Mouse (Mus musculus) CH12.LX (cell line): ENCODE measurements at regions not wholly inside any gene's neighbourhood (a gene's known extent, or its start where the extent isn't known, plus 50 kb on each side); places are given as distances from the start of the nearest gene placed in this dataset.

ENCODE experiments used
- DNase-seq: peaks from one replicate; pipeline ENCODE4 v3.0.0-alpha.2; 2013; ENCODE audit errors: extremely low read depth
- H3K27ac ChIP-seq: 2 replicates; pipeline ENCODE4 v1.5.1; 2012; ENCODE audit warnings: low read depth, mild to moderate bottlenecking, control low read depth, moderate library complexity; ENCODE audit not compliant: insufficient read depth
- H3K27me3 ChIP-seq: replicated peaks from 2 replicates; pipeline ENCODE3; 2012; ENCODE audit warnings: inconsistent platforms
- H3K36me3 ChIP-seq, 2 experiments: replicated peaks in 1 of 2; 2 replicates each; pipeline versions ENCODE3 to v1.6.1; 2012; ENCODE audit warnings: inconsistent platforms in 1 of 2, low read length in 1 of 2, mild to moderate bottlenecking in 1 of 2, mixed read lengths in 1 of 2, moderate library complexity in 1 of 2; ENCODE audit not compliant: control insufficient read depth in 1 of 2, insufficient read depth in 1 of 2
- H3K4me1 ChIP-seq, 2 experiments: 2 replicates each; pipeline ENCODE4 v1.6.1; 2012; ENCODE audit warnings: inconsistent platforms in 1 of 2, moderate library complexity in 1 of 2; ENCODE audit not compliant: insufficient read depth in 2 of 2, control insufficient read depth in 1 of 2
- H3K4me2 ChIP-seq: 2 replicates; pipeline ENCODE4 v1.6.1; 2012; ENCODE audit warnings: low read depth, mild to moderate bottlenecking, control low read depth; ENCODE audit not compliant: poor library complexity, insufficient read depth, severe bottlenecking
- H3K4me3 ChIP-seq, 3 experiments: fragments of 150-350 bp in 1 of 3; sonication (generic) in 1 of 3; replicated peaks in 1 of 3; 2 replicates each; pipeline versions ENCODE3 to v1.5.1; 2011 to 2012; ENCODE audit warnings: low read depth in 2 of 3, low read length in 2 of 3, mild to moderate bottlenecking in 2 of 3, moderate library complexity in 2 of 3, control low read depth in 1 of 3, improper control_type of control experiment in 1 of 3, inconsistent platforms in 1 of 3, mixed read lengths in 1 of 3; ENCODE audit not compliant: poor library complexity in 1 of 3
- H3K79me2 ChIP-seq: replicated peaks from 2 replicates; pipeline ENCODE4 v1.6.1; 2012; ENCODE audit warnings: mild to moderate bottlenecking, moderate library complexity; ENCODE audit not compliant: control insufficient read depth, poor library complexity, insufficient read depth, severe bottlenecking; ENCODE audit errors: extremely low read depth
- H3K9ac ChIP-seq: 2 replicates; pipeline ENCODE4 v1.6.1; 2012; ENCODE audit warnings: low read depth, mild to moderate bottlenecking, control low read depth, moderate library complexity; ENCODE audit not compliant: insufficient read depth
- H3K9me3 ChIP-seq: replicated peaks from 2 replicates; pipeline ENCODE3; 2012; ENCODE audit warnings: low read length, inconsistent platforms, mixed read lengths
- BHLHE40 ChIP-seq: IDR thresholded peaks from 2 replicates; pipeline ENCODE4 v1.6.1; 2011; ENCODE audit warnings: mild to moderate bottlenecking, low read depth, low read length, improper control_type of control experiment
- CHD2 ChIP-seq: IDR thresholded peaks from 2 replicates; pipeline ENCODE4 v1.6.1; 2011; ENCODE audit warnings: low read length, improper control_type of control experiment
- ELF1 ChIP-seq: IDR thresholded peaks from 2 replicates; pipeline ENCODE4 v1.6.1; 2014; ENCODE audit warnings: low read depth, mild to moderate bottlenecking, inconsistent platforms, low read length, improper control_type of control experiment
- EP300 ChIP-seq: IDR thresholded peaks from 2 replicates; pipeline ENCODE4 v1.6.1; 2011; ENCODE audit warnings: low read length, improper control_type of control experiment
- HCFC1 ChIP-seq: IDR thresholded peaks from 2 replicates; pipeline ENCODE4 v1.6.1; 2012; ENCODE audit warnings: low read depth, mild to moderate bottlenecking, inconsistent platforms, low read length, improper control_type of control experiment
- IRF4 ChIP-seq: IDR thresholded peaks from 2 replicates; pipeline ENCODE4 v1.6.1; 2014; ENCODE audit warnings: low read depth, mild to moderate bottlenecking, inconsistent platforms, low read length, improper control_type of control experiment
- JUND ChIP-seq: conservative IDR thresholded peaks from 2 replicates; pipeline ENCODE4 v1.6.1; 2011; ENCODE audit warnings: low read depth, low read length, improper control_type of control experiment
- KAT2A ChIP-seq: IDR thresholded peaks from 2 replicates; pipeline ENCODE4 v1.6.1; 2012; ENCODE audit warnings: low read length, improper control_type of control experiment, inconsistent platforms; ENCODE audit not compliant: insufficient replicate concordance
- MYC ChIP-seq: IDR thresholded peaks from 2 replicates; pipeline ENCODE4 v1.6.1; 2011; ENCODE audit warnings: low read depth, mild to moderate bottlenecking, improper control_type of control experiment, low read length
- NELFE ChIP-seq: IDR thresholded peaks from 2 replicates; pipeline ENCODE4 v1.6.1; 2011; ENCODE audit warnings: low read depth, low read length, improper control_type of control experiment
- RAD21 ChIP-seq: IDR thresholded peaks from 2 replicates; pipeline ENCODE4 v1.6.1; 2011; ENCODE audit warnings: low read depth, mild to moderate bottlenecking, low read length, improper control_type of control experiment, moderate library complexity
- RCOR1 ChIP-seq: conservative IDR thresholded peaks from 2 replicates; pipeline ENCODE4 v1.6.1; 2012; ENCODE audit warnings: low read depth, mild to moderate bottlenecking, inconsistent platforms, low read length, improper control_type of control experiment
- TBP ChIP-seq: conservative IDR thresholded peaks from 2 replicates; pipeline ENCODE4 v1.6.1; 2011; ENCODE audit warnings: low read depth, low read length, improper control_type of control experiment
- TCF12 ChIP-seq: IDR thresholded peaks from 2 replicates; pipeline ENCODE4 v1.6.1; 2014; ENCODE audit warnings: low read depth, mild to moderate bottlenecking, inconsistent platforms, low read length, improper control_type of control experiment
- UBTF ChIP-seq: IDR thresholded peaks from 2 replicates; pipeline ENCODE4 v1.6.1; 2012; ENCODE audit warnings: low read depth, mild to moderate bottlenecking, inconsistent platforms, low read length, improper control_type of control experiment, moderate library complexity
- ZC3H11A ChIP-seq: IDR thresholded peaks from 2 replicates; pipeline ENCODE4 v1.6.1; 2012; ENCODE audit warnings: low read depth, mild to moderate bottlenecking, inconsistent platforms, low read length, improper control_type of control experiment
- ZKSCAN1 ChIP-seq: IDR thresholded peaks from 2 replicates; pipeline ENCODE4 v1.6.1; 2012; ENCODE audit warnings: low read depth, inconsistent platforms, low read length, improper control_type of control experiment, borderline replicate concordance
- dilution Hi-C: fragments of 300-500 bp; cut with MboI; formaldehyde crosslinking; loops from 2 replicates; pipeline ENCODE4 v1.14.3; 2020; ENCODE audit warnings: low sequenced_read_pairs; ENCODE audit not compliant: extremely low pct_unique_long_range_greater_than_20kb, extremely low pct_ligation_motif_present
- in situ Hi-C: fragments of 300-500 bp; cut with MboI; formaldehyde crosslinking; loops from 3 replicates; pipeline ENCODE4 v1.14.3; 2019; ENCODE audit warnings: low sequenced_read_pairs, low pct_ligation_motif_present, low pct_unique_long_range_greater_than_20kb, mixed read lengths

DNA sequence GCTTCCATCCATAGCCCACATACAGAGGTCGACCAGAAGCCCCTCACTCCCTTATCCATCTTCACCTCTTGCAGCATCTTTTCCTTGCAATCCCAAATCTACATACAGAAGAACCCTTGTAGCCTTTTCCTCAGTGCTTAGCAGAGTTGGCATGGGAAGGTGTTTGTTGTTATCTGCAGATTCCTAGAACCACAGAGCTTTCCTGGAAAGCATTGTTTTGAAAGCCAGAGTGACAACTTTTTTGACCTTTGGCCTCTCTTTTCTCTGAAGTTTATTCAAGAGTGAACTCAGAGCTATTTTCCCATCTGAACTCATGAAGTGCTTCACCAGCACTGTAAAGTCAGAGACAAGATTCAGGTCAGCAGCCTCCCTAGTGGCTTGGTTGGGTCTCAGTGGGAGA is 209.7 kb upstream of the Foxq1 start:
- DNase-seq: no peak

DNA sequence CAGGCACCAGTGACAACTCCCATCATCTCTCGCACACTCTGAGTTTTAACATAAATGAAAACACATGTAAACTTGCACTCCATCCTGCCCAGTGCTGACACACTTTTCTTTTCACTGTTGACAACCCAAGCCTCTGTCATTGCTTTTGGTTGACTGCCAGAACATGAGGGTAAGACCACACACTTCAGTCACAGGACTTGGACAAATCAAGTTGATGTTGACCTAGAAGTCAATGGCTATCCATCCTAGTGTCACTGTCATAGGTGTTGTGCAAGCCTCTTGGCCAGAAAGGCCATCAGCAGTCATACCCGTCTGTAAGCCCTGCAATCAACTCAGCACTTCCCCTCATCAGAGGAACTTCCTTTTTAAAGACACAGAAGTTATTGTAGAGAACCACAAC is 208.9 kb upstream of the Foxq1 start:
- Histone ChIP-seq H3K27ac (no peak overlapping the region), H3K9ac (no peak overlapping the region), H3K79me2 (no peaks in the 10 kb centered on the region), H3K27me3 (no peaks in the 10 kb centered on the region), H3K4me2 (no peak overlapping the region), H3K36me3 (no peaks in the 10 kb centered on the region), H3K4me1 (peaks cover 0 to 3% of the 10 kb centered on the region in 2 experiments; a peak in 1 of 4 replicates), H3K4me3 (no peak overlapping the region), H3K9me3 (no peaks in the 10 kb centered on the region)
- dilution Hi-C loops: no loop called here
- no peak for DNase-seq
- TF ChIP-seq RAD21 (no peak), MYC (no peak)
- in situ Hi-C loops: no loop called here

More for the DNA sequence above, 209.7 kb upstream of the Foxq1 start:
- dilution Hi-C loops: no loop called here
- no peaks in the 10 kb centered on the region for H3K9me3 ChIP-seq
- no peaks in the 10 kb centered on the region for H3K36me3 ChIP-seq
- H3K79me2 ChIP-seq: no peaks in the 10 kb centered on the region
- H3K4me1 ChIP-seq: peaks cover 0 to 3% of the 10 kb centered on the region in 2 experiments; a peak in 1 of 4 replicates
- no peak overlapping the region for H3K9ac ChIP-seq
- no peaks in the 10 kb centered on the region for H3K27me3 ChIP-seq
- no peak overlapping the region for H3K27ac ChIP-seq
- H3K4me2 ChIP-seq: no peak overlapping the region
- TF ChIP-seq ZC3H11A (no peak), RAD21 (no peak), ZKSCAN1 (no peak)
- H3K4me3 ChIP-seq: no peak overlapping the region
- in situ Hi-C loops: no loop called here

DNA sequence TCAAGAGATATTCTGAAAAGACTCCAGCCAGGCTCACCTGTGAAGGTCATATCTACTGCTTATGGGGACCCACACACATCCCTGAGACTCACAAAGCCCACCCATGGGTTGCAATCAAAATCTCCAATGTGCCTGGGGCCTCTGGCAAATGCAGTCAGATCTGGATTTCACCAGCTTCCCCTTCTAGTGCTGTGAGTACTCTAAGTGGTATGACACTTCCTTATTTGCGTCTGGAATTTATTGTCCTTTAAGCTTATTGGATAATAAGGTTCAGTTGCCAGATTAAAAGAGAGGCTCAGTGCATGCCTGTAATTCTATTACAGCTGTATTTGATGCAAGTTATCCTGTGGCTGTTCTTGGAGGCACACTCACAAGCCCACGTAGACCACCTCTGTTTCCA is 206.3 kb upstream of the Foxq1 start:
- peaks cover 0 to 3% of the 10 kb centered on the region in 2 experiments; a peak in 2 of 4 replicates for H3K4me1 ChIP-seq

More for the DNA sequence above, 206.3 kb upstream of the Foxq1 start:
- H3K79me2 ChIP-seq: no peaks in the 10 kb centered on the region
- H3K9me3 ChIP-seq: no peaks in the 10 kb centered on the region
- no peak overlapping the region for H3K4me3 ChIP-seq
- no peak overlapping the region for H3K9ac ChIP-seq
- no peak for TF ChIP-seq TBP
- TF ChIP-seq IRF4: no peak
- no peak for TF ChIP-seq HCFC1
- TF ChIP-seq EP300: no peak
- no peak for TF ChIP-seq TCF12
- TF ChIP-seq KAT2A: no peak
- no peak for TF ChIP-seq CHD2
- no peak for TF ChIP-seq MYC
- TF ChIP-seq NELFE: no peak
- no peak for TF ChIP-seq RCOR1
- no peak for TF ChIP-seq ELF1
- TF ChIP-seq ZKSCAN1: no peak
- no peak for TF ChIP-seq RAD21
- no peak for TF ChIP-seq JUND
- no peak for TF ChIP-seq BHLHE40
- TF ChIP-seq UBTF: no peak
- TF ChIP-seq ZC3H11A: no peak
- no peak overlapping the region for H3K4me2 ChIP-seq
- no peaks in the 10 kb centered on the region for H3K36me3 ChIP-seq
- DNase-seq: no peak
- dilution Hi-C loops: no loop called here
- in situ Hi-C loops: loop anchor here (25.0 kb wide), 1 partner anchor 787 kb away; no protein-coding TSS in a partner anchor
- no peaks in the 10 kb centered on the region for H3K27me3 ChIP-seq
- no peak overlapping the region for H3K27ac ChIP-seq
